Mouse (Mus musculus) gastrocnemius, postnatal 14 days (tissue): Measurements from ENCODE around the gene Nutf2-ps1. TPM values are rescaled to one million over a fixed set of nuclear protein-coding genes. Genes with fewer than 3 reads are reported as not detected.

Source experiments
- DNase-seq: peaks from one replicate; pipeline ENCODE4 v3.0.0; 2021; ENCODE audit warnings: mixed read lengths
- intact Hi-C: fragments of 180-260 bp; cut with DNase I; formaldehyde crosslinking; loops from one replicate; pipeline ENCODE4 v1.15.1; 2025; ENCODE audit warnings: low total_unique reads
- total RNA-seq, 2 experiments: library from RNA; stranded (reverse); gene quantifications; 2 replicates each; pipeline ENCODE4 v1.2.3; 2021

Gene Nutf2-ps1
- total RNA-seq, 2 experiments from 2014 or later: 74.8 to 76.8 TPM

DNA sequence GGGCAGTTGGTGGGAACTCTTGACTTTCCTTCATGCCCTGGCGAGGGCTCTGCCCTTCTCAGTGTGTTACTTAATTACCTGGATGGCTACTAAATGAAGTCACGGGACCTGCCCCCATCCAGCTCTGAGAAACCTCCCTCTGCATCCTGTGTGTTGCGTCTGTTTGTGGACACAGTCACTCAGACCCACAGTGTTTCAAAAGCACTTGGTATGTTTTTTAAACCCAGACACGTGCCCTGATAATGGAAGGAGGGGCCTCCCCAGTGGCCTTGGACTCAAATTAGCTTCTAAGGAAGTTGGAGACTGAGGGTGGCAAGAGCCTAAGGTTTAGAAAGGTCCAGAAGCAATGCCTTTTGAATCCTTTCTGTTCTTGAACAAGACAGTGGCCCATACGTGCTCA, 50.1 kb downstream of the Nutf2-ps1 start:
- intact Hi-C loops: no loop called here

More for the DNA sequence above, 50.1 kb downstream of the Nutf2-ps1 start:
- DNase-seq: no peak

Other genes starting within 250 kb of the Nutf2-ps1 start
- not detected for gene Gm10197, start 217.3 kb downstream of the Nutf2-ps1 start, total RNA-seq
- 10 to 100 TPM; 24.3 to 26.6 TPM for gene Smndc1, start 198.5 kb downstream of the Nutf2-ps1 start, total RNA-seq
- gene Dusp5, start 60.0 kb downstream of the Nutf2-ps1 start, total RNA-seq: 1 to 10 TPM; 1.3 to 2.2 TPM
- 10 to 100 TPM; 15.6 to 17.5 TPM for gene Smc3, start 11.3 kb upstream of the Nutf2-ps1 start, total RNA-seq
- 10 to 100 TPM; 61.5 to 72.2 TPM for gene Rbm20, start 88.2 kb upstream of the Nutf2-ps1 start, total RNA-seq